Mouse (Mus musculus) left cerebral cortex, adult 11 months (tissue): ENCODE results near the gene Nppa.
"Not testable (repeated sequence)": the region's sequence is repeated elsewhere in the genome, so short reads cannot be mapped to it uniquely, and the experiment has no call there.

Experiments used
- DNase-seq: peaks from one replicate; pipeline ENCODE4 v3.0.0; 2022; ENCODE audit warnings: low spot score

Nppa gene

DNA sequence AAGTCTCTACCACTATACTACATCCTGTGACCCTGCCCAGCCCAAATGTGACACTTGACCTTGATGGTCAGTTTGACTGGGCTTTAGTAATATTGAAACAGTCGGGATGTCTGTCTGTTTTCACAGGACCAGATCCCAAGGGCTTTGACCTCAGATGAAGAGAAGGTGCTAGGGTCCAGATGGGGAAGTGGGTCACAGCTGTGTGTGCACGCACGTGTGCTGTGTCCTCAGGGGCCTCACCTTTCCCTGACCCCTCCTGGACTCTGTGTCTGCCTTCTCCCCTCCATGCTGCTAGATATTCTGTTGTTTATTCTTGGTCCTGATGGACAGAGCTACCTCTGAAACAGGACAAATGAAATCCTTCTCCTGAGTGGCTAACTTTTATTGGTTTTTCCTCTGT lies 10.8 kb downstream of the Nppa start:
- DNase-seq = no peak

DNA sequence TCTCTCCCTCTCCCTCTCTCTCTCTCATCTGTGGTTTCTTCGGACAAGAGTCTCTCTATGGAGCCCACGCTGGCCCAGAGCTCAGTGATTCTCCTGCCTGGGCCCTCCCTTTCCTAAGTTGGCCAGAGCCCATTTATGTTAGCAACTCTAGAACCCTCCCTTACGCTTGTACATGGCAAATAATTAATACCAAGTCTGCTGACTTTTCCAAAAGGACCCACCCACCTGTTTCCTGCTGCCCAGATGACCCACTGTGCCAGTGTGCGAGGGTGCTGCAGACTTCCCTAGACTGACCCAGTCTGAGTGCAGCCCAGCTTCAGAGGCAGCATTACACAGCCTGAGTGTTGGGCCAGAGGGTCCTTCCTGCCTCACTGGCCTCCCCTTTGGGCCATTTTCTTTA lies 11.7 kb downstream of the Nppa start:
- no peak for DNase-seq

DNA sequence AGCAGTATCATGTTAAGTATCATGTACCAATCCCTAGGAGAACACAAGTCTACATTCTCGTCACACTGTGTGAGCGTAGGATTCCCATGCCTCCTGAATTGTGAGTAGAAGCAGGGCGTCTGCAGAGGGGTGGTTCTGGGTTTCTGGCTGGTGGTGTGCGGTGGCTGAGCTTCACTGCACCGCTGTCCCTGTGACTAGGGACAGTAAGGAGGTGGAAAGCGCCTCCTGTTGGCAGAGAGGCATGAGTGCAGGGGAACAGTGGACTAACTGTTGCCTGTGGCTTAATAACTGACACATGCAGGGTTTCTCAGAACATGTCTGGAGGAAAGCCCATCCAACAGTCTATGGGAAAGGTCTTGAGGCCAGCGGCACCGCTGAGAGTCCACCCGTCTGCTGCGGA lies 14.9 kb downstream of the Nppa start:
- no peak for DNase-seq

DNA sequence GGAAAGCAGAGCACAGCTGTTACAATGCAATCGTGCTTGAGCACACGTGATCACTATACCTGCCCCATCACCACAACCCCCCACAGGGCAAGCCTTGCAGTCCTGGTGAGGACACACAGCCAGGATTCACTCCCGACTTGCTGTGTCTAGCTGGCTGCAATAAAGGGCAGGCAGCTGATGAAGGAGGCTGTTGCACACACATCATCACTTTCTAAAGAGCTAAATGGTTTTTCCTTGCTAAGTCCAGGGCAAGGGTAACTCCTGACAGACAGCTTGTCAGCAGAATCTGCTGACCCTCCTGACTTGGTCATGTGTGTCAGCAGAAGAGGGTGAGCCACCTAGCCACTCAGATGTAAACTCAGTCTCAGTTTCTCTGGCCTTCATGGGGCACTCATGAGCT lies 16.5 kb downstream of the Nppa start:
- DNase-seq = no peak

DNA sequence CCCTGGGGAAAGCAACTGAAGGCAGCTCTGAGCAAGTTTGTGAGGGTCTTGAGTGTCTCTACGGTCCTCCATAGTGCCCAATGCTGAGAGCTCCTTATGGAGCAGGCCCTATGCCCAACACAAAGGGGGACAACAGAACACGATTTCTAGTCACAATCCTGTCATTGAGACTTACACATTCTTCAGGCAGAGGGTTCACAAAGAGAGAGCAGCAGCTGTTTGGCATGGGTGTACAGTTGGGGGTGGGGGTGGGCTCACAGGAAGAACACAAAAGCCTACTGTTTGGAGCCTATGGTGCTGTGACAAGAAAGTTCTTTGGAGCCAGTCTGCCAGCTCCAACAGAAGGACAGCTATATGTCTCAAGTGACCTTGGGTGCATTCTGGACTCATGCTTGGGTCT lies 17.9 kb downstream of the Nppa start:
- DNase-seq = no peak

DNA sequence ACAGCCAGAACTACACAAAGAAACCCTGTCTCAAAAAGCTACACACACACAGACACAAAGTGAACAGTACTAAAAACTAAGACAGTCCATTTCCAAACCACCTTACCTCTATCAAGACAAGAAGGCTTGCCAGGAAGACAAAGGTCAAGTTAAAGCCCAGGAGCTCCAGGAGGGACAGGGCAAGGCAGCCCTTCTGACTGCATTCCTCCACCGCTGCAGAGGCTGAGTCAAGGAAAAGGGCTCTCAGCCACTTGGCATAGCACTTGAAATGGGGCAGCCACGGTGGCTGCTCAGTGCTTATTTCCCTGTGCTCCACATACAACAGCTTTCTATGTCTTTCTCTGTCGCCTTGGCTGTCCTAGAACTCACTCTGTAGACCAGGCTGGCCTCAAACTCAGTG lies 23.5 kb downstream of the Nppa start:
- DNase-seq = no peak

DNA sequence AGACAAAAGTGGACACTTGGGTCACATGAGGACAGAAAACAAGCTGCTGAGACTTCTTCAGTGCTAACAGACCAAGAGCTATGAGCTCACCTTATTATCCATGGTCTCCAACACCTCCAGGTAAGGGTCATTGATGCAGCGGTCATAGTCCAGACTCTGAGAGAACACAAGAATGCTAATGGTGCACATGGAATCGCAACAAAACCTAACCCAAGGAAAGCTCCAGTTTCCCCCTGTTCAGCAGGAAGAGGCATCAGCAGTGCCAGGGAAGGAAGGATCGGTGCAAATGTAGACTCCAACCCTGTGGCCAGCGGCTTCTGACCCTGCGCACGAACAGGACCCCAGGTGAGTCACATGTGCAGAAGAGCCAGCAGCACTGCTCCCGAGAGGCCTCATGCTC lies 28.8 kb downstream of the Nppa start:
- DNase-seq = no peak

DNA sequence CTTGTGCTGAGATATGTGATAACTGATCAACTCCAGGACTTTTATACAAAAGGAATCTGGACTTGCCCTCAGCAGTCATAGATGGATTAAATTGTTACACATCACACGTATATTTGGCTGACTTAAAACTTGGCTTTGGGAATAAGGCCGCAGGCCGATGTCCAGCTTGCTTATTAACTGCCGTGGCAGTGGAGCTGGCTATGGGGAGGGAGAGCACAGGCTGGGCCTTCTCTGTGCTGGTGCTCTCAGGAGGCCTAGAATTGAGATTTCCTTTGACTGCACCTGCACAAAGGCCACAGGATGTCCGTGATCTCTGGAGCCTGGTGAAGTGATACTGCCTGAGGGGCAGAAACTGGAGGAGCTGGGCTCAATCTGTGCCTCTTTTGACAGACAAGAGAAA lies 30.0 kb downstream of the Nppa start:
- DNase-seq = no peak

DNA sequence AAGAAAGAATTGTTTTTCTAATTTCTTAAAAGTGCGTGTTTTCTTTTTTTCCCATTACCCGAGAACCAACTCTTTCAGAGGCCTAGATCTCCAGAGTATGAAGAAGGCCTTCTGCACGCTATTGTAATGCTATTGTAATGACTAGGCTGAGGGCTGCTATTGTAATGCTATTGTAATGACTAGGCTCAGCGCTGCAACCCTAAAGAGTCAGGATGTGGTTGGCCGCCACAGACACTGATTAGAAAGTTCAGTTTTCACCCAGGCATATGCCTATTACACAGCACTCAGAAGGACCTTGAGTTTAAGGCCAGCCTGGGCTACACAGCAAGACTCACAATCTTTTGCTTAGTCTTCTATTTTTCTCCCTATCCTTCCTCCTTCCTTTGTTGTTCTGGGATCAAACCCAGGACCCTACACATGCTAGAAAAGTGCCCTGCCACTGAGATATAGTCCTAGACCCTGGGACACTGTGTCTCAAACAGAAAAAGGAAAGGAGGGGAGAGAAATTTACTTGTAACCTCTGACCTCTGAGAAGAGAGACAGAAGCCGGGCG lies 33.4 kb downstream of the Nppa start:
- DNase-seq = no peak

DNA sequence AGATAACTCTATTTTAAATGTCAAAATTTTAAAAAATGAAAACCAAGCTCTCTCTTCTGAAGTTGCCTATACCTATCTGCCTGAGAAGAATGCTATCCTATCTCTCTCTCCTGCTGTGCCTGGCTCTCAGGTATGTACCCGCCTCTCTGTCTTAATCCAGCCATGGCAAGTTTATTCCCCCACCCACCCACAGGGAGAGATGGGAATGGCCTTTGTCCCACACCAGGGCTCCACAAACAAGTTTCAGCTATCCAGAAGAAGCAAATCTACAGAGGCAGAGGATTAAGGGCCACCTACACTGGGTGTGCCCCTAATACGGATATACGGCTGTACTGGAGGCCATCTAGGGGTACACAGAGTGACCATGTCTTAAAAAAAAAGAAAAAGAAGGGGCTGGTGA lies 34.9 kb downstream of the Nppa start:
- no peak for DNase-seq

DNA sequence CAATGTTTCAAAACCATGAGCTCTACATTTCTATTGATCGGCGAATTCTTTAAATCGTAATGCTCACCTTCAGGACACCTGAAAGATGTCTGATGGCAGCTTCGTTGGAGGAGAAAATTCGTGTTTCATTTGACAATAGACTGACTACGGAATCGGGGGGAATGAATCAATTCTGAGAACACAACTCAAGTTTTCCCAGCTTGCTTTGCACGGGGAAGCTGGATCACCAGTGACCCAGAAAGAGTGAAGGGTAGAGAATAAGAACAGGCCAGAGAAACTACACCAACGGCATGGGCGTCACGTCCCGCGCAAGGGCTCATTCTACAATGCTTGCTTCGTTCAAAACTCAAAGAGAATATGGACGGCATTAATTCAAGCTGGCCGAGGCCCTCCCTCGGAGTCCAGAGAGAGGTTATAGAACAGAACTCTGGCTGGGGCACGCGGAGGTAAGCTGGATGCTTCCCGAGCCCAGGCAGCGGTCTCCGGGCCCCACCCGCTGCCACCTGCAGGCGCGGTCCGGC lies 37.6 kb downstream of the Nppa start:
- DNase-seq = no peak

DNA sequence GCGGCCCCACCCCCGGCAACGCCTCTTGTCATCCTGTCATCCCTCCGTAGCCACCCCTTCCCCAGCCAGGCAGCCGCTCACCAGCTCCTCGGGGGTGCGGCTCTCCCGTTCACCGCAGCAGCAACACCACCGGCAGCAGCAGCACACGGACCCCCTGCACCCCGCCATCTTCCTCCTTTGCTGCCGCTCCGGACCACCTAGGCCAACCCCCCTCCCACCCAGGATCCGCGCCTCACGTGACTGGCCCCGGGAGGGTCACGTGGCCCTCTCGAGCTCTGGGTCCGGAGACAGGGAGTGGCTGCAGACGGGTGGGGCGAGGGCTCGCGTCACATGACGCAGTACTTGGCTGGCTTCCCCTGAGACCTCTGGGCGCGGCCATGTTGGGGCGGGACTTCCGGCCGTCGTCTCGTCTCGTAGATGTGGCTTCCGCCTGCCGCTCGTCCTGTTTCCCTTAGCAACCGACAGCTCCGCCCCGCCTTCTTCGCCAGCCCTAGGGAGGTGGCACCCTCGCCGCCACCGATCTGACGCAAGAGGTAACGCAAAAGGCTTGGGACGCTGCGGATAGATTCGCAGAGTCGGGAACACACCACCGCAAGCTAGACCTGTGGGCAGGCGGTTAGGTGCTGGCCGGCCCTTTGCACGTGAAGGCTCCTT lies 38.2 kb downstream of the Nppa start, which contains the start of the genes Clcn6 and Mthfr:
Clcn6 (minus strand) TSS at position 222 of the 654 bp plus-strand sequence.
Mthfr (plus strand) TSS at position 478 of the 654 bp plus-strand sequence.
- peak; percentile 99 for DNase-seq

DNA sequence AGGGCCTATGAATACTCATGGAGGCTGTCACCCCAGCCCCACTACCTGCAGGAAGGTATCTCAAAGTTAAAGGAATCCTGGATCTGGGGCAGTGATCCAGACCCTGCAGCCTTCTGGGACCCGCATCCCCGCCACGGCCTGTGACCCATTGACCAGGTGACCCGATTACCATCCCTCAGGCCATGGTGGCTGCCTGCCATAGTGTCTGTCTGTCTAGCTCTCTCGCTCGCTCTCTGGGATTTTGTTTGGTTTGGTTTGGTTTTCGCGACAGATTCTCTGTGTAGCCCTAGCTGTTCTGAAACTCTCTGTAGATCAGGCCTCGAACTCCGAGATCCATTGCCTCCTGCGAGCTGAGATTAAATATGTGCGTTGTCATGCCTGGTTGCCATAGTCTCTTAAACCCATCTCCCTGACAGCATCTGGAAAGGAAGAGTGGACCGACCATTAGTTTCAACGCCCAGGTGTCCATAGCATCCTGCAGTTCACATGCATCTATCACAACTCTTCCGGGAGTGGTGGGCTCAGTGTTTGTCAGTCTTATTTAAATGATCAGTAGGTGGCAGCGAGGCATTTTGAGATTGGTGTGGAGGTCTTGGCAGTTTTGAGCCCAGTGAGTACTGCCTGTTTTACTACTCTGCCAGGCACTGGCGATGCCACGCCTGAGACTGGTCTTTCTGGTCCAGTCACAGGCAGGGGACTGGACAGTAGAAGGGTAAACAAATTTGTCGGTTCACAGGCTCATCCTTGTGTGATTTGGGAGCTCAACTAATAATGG lies 38.9 kb downstream of the Nppa start:
- no peak for DNase-seq

DNA sequence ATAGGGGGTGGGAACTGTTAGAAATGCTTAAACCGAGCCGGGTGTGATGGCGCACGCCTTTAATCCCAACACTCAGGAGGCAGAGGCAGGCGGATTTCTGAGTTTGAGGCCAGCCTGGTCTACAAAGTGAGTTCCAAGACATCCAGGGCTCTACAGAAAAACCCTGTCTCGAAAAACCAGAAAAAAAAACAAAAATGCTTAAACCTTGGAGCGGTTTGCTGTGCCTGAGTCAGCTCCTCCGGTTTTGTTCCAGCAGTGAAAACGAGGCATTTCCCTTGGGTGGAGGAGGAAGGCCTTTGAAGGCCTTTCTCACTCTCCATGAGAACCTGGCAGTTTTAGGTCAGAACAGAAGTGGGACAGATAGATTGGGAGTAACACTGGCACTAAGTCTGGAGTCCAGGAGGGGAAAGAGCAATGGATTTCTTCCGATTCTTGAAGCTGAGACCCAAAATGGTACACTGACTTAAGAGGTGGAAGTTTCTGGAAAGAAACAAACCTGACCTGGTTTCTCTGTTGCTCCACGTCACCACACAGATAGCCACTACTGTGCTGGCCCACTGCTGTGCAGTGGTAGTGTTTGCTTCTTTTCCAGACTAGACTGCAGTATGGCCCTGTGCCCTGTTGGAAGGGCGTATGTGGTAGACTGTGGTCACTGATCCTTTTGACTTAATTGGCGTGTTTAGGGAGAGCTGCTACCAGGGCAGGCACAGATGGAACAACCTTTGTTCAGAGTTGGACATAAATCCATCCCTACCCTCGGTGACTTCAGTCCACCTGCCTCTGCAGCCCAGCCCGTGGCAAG lies 39.7 kb downstream of the Nppa start:
- no peak for DNase-seq

DNA sequence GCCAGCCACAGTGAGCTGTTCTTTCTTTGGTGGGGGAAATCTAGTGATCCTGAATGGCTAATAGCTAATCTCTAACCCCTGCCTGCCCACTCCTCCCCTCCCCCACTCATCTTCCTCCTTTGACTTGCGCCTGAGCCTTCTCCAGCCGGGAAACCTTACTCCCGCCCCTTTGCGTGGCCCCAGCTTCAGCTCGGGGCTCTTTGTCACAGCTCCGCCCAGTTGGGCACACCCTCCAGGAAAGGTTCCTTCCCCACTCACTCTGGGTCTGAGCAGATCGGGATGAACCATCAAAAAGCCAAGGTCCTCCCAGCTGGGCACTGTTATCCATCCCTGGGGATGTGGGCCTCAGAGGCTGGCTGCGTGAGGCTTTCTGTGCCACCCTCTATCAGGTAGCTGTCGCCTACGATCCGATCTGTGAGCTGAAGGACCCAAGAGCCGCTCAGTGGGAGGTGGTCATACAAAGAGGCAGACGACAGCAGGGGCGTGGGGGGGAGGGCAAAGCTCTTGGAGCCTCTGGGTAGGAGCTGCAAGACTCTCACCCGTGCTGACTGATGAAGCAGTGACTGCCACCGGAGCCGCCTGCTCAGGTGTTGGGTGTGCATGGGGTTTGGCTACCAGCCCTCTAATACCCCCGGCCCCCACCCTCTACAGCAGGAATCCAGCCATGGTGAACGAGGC lies 40.5 kb downstream of the Nppa start:
- DNase-seq = no peak

DNA sequence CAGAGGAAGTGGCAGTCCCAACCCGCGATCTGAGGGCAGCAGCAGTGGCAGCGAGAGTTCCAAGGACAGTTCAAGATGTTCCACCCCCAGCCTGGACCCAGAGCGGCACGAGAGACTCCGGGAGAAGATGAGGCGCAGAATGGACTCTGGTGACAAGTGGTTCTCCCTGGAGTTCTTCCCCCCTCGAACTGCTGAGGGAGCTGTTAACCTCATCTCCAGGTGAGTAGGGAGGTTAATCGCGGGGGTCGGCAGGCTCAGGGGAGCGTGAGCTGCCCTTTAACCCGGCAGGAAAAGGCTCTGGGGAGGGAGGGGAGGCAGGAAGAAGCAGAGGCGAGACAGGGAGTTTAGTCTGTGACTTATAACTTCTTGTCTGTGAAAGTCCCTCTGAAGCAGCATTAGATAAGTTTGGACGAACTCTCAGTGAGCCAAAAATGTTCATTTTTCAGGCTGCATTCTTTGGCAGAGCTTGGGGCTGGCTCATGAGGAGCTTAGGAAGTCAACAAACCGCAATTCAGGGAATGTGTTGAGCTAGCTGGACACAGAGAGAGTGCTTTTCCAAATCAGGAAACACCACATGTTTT lies 41.2 kb downstream of the Nppa start:
- no peak for DNase-seq

DNA sequence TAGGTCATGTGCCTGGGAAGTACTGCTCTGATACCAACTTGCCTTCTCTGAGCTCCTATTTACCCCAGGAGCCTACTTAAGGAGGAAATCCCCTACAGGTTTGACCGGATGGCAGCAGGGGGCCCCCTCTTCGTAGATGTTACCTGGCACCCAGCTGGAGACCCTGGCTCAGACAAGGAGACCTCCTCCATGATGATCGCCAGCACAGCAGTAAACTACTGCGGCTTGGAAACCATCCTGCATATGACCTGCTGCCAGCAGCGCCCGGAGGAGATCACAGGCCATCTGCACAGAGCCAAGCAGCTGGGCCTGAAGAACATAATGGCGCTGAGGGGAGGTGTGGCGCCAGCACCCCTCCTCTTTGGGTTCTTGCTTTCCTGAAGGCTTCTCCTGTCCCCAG lies 42.8 kb downstream of the Nppa start:
- DNase-seq = not testable (repeated sequence)

DNA sequence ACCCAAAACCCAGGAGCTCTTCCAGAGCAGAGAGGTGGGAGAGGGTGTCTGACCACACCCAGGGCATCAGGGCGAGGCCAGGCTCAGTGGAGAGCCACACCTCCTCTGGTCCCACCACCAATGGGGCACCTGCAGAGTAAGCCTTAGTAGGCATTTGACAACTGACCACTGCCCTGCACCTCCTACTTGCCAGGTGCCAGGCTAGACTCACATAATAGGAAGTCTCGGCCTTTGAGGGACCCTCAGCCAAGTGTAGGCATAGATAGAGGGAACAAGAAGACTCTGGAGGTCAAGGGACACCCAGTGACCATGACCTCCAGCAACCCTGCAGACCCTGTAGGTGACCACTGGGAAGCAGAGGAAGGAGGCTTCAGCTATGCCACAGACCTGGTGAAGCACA lies 43.6 kb downstream of the Nppa start:
- no peak for DNase-seq

DNA sequence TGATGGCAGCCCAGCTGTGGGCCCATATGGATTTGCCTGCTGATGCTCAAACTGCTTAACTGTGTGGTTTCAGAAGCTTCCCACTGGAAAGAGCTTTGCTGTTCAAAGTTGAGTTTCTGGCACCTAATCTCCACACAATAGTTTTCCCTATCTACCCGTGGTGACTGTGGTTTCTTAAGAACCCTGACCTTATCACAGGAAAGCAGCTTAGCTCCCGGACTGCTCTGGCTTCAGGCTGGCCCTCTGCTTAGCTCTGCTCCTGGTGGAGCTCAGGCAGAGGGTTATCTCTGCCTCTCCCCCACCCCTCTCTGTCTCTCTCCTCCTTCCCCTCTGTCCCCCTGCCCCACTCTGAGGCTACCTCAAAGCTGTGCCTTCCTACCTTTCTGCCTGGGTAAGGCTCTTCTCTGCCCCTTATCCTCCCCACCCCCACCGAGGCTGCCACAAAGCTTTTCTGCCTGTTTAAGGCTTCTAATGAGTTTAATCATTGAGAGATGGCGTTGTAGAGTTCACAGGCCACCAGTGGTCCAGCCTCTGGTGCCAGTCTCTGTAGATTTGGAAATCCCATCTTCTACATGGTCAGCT lies 46.0 kb downstream of the Nppa start:
- DNase-seq = no peak

DNA sequence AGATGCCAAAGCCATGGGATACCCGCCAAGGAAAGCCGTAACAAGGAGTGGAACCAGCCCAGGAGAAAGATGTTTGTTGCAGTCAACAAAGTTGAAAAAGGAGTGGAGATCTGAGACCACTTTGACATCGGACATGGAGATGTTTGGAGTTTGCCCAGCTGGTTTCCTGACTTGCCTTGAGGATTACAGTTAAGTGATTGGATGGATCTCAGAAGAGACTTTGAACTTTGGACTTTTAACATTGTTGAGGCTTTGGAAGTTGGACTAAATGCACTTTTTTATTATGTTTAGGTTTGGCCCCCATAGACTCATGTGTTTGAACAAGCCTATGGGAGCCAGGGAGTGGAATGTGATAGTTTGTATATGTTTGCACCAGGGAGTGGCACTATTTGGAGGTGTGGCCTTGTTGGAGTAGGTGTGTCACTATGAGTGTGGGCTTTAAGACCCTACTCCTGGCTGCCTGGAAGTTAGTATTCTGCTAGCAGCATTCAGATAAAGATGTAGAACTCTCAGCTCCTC lies 49.9 kb downstream of the Nppa start:
- not testable (repeated sequence) for DNase-seq
